Mouse (Mus musculus) embryonic fibroblast, embryonic 13.5 days (primary cell): ENCODE results near the gene Trim7.

ENCODE experiments used
- CTCF ChIP-seq: IDR thresholded peaks from 2 replicates; pipeline ENCODE4 v1.5.1; 2011; ENCODE audit warnings: mild to moderate bottlenecking, control low read depth, low read length, moderate library complexity, borderline replicate concordance; ENCODE audit not compliant: insufficient read depth
- POLR2A ChIP-seq: IDR thresholded peaks from 2 replicates; pipeline ENCODE4 v1.6.1; 2011; ENCODE audit warnings: low read depth, mild to moderate bottlenecking, control low read depth, low read length, moderate library complexity

DNA sequence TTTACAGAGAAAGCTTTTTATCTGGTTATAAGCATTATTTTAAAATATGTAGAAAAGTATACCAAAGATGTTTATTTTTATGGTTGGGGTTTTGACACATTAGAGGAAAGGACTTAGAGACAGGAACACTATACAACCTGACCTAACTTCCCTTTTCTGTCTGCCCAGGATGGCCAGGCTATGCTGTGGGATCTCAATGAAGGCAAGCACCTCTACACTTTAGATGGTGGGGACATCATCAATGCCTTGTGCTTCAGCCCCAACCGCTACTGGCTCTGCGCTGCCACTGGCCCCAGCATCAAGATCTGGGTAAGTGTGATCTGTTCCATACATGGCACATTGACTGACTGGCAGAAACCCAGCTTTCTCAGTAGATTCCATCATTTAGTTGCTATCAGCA lies 22.0 kb upstream of the Trim7 start:
- no peak for TF ChIP-seq POLR2A
- TF ChIP-seq CTCF, result no peak
